Mouse (Mus musculus) liver, adult 2 months (tissue): ENCODE results near the gene Dnajc3.

Source experiments
- CTCF ChIP-seq: fragments of 200-500 bp; IDR thresholded peaks from 2 replicates; pipeline ENCODE4 v1.5.1; 2011; ENCODE audit warnings: low read depth, low read length, control low read depth
- POLR2A ChIP-seq: fragments of 200-500 bp; IDR thresholded peaks from 2 replicates; pipeline ENCODE4 v1.6.1; 2011; ENCODE audit warnings: low read length, control low read depth; ENCODE audit not compliant: insufficient read depth; ENCODE audit errors: extremely low read depth

DNA sequence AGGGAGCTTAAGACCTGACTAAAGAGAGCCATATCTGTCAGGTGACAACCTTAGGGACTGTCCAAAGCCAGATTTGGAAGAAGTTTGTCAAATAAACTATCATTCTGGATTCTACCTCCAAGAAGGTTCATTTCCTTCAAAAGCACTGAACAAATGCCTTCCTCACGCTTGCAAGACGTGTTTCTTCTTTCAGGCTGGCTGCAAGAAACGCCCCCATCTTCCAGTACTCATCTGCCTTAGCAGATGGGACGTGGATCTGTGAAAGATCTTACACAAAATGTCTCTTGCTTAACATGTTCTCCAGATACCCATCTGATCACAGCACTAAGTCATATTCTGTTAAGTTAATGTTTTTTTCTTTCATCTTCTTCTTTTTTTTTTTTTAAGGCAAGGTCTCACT, 47.7 kb upstream of the Dnajc3 start:
- no peak for TF ChIP-seq CTCF
- no peak for TF ChIP-seq POLR2A
